Mouse (Mus musculus) spleen, postnatal 10 days (tissue): Measurements from ENCODE around the gene Trip12.

Experiments used
- DNase-seq, 2 experiments: peaks; one replicate each; pipeline ENCODE4 v3.0.0; 2021 to 2022; ENCODE audit warnings: low spot score in 2 of 2

Gene Trip12

DNA sequence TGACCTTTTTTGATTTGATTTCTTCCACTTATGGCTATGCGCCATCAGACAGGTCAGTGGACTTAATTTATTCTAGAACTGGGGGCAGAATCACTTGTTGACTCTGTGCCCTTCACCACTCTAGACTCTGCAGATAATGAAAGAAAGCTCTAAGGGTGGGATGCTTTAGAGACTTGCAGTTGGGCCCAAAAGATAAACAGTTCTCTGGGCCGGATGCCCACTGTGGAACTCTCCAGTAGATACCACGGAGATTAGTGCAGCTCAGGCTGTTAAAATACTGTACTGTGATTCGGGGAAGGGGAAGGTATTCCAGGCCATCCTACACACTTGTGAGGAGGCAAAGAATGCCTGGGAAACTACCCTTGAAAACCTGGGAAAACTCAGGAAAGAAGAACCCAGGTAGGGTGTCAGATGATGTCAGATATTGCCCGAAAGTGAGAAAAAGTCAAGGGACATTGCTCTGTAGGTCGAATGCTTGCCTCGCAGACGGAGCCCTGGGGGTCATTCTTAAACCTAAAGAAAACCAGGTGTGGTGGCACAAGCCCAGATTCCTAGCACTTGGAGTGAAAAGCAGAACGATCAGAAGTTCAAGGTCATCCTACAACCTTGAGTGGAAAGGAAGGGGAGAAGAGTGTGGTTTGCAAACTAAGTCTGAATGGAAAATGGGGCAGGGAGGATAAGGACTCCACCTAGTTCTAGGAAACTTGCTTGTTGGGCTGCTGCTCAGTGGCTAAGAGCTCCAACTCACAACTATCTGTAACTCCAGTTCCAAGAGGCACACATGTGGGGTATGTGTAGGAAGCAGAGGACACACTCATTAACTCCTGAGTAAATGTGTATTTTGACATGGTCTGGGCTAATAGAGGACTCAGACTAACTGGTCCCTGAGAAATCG is 20.3 kb upstream of the Trip12 start:
- no peak for DNase-seq

- no peak for DNase-seq
These were observed 19.3 kb upstream of the Trip12 start for GRCm38 (mm10) chr1:84859597-84859996.

- no peak for DNase-seq
These were observed 15.4 kb upstream of the Trip12 start for GRCm38 (mm10) chr1:84855756-84856155.

- no peak for DNase-seq
These were observed 14.7 kb upstream of the Trip12 start for GRCm38 (mm10) chr1:84854966-84855365.

DNA sequence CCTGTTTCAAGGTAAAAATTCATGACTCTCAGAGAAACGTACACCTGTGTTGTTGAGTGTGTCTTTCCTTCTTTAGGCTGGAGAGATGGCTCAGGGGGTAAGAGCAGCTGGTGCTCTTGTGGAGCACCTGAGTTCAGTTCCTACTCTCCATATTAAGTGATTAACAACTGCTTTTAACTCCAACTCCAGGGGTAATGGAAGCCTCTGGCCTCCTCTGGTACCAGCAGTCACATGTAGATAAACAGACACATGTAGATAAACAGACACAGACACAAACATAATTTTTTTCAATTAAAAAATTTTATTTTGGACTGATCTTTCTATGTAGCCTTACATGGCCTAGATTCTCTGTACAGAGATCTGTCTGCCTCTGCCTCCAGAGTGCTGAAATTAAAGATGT is 13.4 kb upstream of the Trip12 start:
- DNase-seq, result no peak

- no peak for DNase-seq
These were observed 11.4 kb upstream of the Trip12 start for GRCm38 (mm10) chr1:84851512-84852235.

GRCm38 (mm10) chr1:84850471-84850870 is 10.2 kb upstream of the Trip12 start:
- no peak for DNase-seq

DNA sequence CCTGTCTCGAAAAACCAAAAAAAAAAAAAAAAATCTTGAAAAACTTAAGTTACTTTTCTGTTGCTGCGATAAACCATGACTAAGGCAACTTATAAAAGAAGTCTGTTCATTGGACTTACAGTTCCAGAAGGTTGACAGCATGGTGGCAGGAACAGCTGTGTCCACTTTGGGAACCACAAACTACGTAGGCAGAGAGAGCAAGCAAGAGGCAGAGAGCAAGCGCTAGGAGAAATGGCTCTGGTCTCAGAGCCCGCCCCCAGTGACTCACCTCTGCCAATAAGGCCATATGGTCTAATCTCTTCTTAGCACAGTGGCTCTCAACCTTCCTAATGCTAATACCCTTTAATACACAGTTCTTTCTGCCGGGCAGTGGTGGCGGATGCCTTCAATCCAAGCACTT is 9.5 kb upstream of the Trip12 start:
- no peak for DNase-seq

DNA sequence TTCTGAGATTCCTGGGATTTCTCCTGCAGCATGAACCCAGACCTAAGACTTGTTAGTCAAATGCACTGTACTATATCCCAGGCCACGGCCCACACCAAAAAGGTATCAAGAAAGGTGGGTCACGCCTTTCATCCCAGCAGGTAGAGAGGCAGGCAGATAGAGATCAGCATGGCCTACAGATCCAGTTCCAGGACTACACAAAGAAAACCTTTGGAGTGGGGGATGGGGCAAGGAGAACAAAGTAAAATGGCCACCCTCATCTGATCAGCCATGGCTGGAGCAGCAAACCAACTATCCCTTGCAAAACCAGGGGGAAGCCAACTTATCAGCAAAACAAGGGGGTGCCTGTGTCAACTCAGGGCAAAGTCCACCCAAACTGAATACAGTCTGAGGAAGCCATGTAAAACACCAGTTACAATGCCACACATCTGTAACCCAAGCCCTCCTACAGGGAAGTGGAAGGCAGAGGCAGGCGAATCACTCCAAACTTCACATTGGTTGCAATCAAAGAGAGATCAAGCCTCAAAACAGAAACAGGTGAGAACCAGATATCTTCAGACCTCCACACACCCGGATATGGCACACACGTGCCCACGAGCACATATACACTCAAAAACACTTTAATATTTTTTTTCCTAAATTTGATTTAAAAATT is 8.6 kb upstream of the Trip12 start:
- no peak for DNase-seq

GRCm38 (mm10) chr1:84848335-84848734 is 8.0 kb upstream of the Trip12 start:
- DNase-seq, result no peak

DNA sequence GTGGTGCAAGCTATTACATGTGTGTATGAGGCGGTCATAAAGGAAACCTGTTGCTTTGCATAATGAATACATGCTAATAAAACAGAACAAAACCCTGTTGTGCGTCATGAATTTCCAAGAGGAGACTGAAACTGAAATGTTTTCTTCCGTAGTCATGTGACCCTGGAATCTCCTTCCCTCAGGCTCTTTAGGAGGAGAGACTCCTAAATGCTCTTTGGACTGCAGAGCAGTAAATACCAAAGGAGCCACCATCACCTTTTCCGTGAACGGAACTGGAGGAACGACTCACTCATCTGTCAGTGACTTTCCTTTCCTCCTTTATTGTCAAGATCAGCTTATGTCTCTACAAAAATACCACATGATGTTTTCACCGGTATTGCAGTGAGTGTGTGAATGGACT is 7.4 kb upstream of the Trip12 start:
- no peak for DNase-seq

GRCm38 (mm10) chr1:84843366-84843765 is 3.0 kb upstream of the Trip12 start:
- no peak for DNase-seq

GRCm38 (mm10) chr1:84841061-84841460 is 745 bp upstream of the Trip12 start:
- no peak for DNase-seq

- peak; percentile 93 to 95 for DNase-seq
These were observed 853 bp downstream of the Trip12 start, which contains the start of gene Fbxo36 for GRCm38 (mm10) chr1:84839309-84840017. Gene Fbxo36, plus strand, starts transcription at chr1:84839841.

DNA sequence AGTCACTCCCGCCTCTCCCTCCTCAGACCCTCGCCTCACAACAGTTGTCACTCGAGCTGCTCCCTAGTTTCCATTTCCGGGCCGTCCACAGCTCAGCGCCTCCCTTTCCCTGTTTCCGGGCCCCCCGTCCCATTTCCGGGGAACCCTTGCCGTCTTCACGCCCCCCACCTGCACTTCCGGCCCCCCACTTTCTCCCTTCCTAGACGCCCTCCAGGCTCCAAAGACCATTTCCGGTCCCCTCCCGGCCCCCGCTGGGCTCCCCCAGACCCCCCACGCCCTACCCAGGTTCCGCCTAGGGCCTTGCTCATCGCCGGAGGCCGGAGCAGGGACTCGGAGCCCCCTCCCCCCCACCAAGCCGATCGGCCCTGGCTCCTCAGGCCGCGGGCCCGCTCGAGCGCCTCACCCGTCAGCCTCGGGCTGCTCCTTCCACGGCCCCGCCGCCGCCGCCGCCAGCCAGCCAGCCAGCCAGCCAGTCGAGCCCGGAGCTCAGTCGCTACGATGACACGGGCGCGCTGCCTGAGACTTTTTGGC is 1.6 kb downstream of the Trip12 start:
- DNase-seq, result peak; percentile 58 to 68

DNA sequence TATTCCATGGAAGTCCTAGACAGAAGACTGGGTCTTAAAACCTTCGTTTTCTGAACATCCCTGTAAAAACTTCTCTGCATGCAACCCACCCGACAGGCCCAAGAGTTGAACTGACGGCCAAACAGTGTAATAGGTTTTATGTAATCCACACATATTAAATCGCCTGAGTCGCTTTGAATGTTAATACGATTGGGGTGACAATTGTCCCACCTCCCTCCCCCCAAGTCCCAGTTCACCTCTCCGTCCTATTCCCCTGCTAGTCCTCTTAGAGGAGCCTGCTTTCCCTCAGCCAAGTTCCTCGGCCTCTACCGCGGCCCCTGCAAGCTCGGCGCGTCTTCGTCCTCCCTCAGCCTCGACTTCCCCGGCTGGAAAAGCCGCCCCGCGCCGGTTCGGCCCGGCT is 2.2 kb downstream of the Trip12 start:
- peak in 1 of 2 experiments; percentile 39 for DNase-seq

GRCm38 (mm10) chr1:84837523-84838145 is 2.7 kb downstream of the Trip12 start:
- no peak for DNase-seq

DNA sequence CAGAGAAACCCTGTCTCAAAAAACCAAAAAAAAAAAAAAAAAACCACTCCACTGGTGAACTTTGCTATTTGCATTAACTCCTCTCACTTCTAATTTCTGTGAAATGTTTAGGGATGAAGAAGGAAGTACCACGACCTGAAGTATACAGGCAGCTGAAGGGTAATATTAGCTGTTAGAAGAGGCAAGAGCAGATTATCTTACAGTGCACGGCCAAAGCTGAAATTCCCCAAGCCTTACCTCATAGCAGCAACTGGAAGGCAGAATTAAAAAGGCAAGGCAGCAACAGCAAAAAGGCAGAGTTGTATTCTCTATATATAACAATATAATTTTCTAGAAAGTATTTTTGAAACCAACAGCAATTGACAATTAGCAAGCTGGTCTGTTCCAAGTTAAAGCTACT is 15.2 kb downstream of the Trip12 start:
- DNase-seq, result no peak

DNA sequence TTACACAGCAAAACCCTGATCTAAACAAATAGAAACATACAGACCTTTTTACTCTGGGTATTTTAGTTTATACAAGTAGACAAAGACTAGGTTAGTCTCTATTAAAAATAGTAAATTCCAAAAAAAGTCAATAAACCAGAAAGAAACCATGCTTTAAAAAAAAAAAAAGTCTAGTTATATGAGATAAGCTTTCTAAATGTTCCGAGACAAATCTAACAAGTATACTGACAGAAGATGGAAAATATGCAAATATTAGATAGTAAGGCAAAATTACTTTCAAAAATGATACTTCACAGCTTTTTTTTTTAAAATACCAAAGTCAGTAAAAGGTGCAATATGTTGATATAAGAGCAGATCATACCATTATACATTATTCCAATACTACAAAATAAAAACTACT is 22.7 kb downstream of the Trip12 start:
- no peak for DNase-seq

GRCm38 (mm10) chr1:84803788-84804187 is 36.5 kb downstream of the Trip12 start:
- DNase-seq, result no peak

DNA sequence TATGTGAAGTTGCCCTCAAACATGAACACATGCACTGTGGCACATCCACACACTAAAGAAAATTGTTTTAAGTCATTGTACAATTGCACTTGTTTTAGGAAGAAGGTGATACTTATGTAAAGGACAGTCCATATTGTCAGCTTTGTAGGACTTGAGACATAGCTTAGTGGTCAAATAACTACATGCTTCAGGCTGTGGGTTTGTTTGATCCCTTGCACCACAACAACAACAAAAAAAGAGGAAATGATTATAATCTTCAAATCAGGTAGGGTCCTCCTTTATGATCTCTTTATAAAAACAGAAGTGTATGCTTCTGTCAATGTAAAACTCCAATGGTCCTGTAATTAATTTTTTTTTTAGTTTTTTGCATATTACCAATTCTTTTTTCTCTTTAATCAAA is 41.1 kb downstream of the Trip12 start:
- DNase-seq, result no peak
